Mouse (Mus musculus) heart, embryonic 13.5 days (tissue): Measurements from ENCODE around the gene Rab38. TPM values are rescaled to one million over a fixed set of nuclear protein-coding genes. Genes with fewer than 3 reads are reported as not detected.

Experiments
- ATAC-seq: fragments of 200-750 bp; cut with Nextera tagmentation; 2 replicates; pipeline ENCODE4 v1.8.0; 2017; ENCODE audit warnings: moderate TSS enrichment; ENCODE audit not compliant: insufficient number of reproducible peaks, low FRiP score, low TSS enrichment; ENCODE audit errors: extremely low read depth
- H3K27ac ChIP-seq: fragments of 300-500 bp; sonication (generic); replicated peaks from 2 replicates; pipeline ENCODE4 v1.5.1; 2015; ENCODE audit warnings: moderate library complexity, mild to moderate bottlenecking, inconsistent platforms
- H3K27me3 ChIP-seq: fragments of 300-500 bp; sonication (generic); replicated peaks from 2 replicates; pipeline ENCODE4 v1.6.1; 2015; ENCODE audit warnings: mild to moderate bottlenecking, inconsistent platforms
- H3K36me3 ChIP-seq: fragments of 300-500 bp; sonication (generic); 2 replicates; pipeline ENCODE4 v1.6.1; 2015; ENCODE audit warnings: mild to moderate bottlenecking, inconsistent platforms
- H3K4me1 ChIP-seq: fragments of 300-500 bp; sonication (generic); 2 replicates; pipeline ENCODE4 v1.6.1; 2015; ENCODE audit warnings: inconsistent platforms
- H3K4me2 ChIP-seq: fragments of 300-500 bp; sonication (generic); 2 replicates; pipeline ENCODE4 v1.6.1; 2015; ENCODE audit warnings: inconsistent platforms, mild to moderate bottlenecking, moderate library complexity
- H3K4me3 ChIP-seq: fragments of 300-500 bp; sonication (generic); 2 replicates; pipeline ENCODE4 v1.5.1; 2015; ENCODE audit warnings: moderate library complexity, mild to moderate bottlenecking, inconsistent platforms
- H3K9ac ChIP-seq: fragments of 300-500 bp; sonication (generic); 2 replicates; pipeline ENCODE4 v1.6.1; 2015; ENCODE audit warnings: inconsistent platforms, mild to moderate bottlenecking, moderate library complexity
- H3K9me3 ChIP-seq: fragments of 300-500 bp; sonication (generic); 2 replicates; pipeline ENCODE4 v1.6.1; 2016; ENCODE audit warnings: inconsistent platforms
- WGBS: fragments of 180-500 bp; shearing (Covaris S2); methylation state at CpG from one replicate; pipeline ENCODE4 v1.1.7; 2015; ENCODE audit warnings: mixed read lengths; 5-methylcytosine and 5-hydroxymethylcytosine counted together
- polyA plus RNA-seq: library from polyadenylated mRNA; unstranded; fragments of >200 nt; fragmentation: Nextera tagmentation; extraction: Ambion mirVana; gene quantifications from 2 replicates; pipeline ENCODE4 v1.2.1, GENCODE M21; 2015

Gene Rab38
- 1.3 and 2.5 TPM in 2 replicates for polyA plus RNA-seq

GRCm38 (mm10) chr7:88429786-88430691 lies at the start of gene Rab38:
Rab38 (plus strand) TSS chr7:88430273.
- ATAC-seq: peak; percentile 76; the same call in 1 of the 2 replicates
- H3K9ac ChIP-seq: peak within 1 kb of the TSS; percentile 77
- H3K36me3 ChIP-seq: no peaks in the 10 kb centered on the region
- H3K4me1 ChIP-seq: 0 out of 2 replicates have a peak, but pooled peaks cover 9% of the 10 kb centered on the region
- peaks cover 13% of the 10 kb centered on the region for H3K27me3 ChIP-seq
- H3K4me2 ChIP-seq: peak within 1 kb of the TSS; percentile 90
- H3K9me3 ChIP-seq: no peaks in the 10 kb centered on the region
- peak within 1 kb of the TSS; percentile 61 for H3K4me3 ChIP-seq
- WGBS: 2% methylated on average over 35 of the region's 35 CpGs
- no peak within 1 kb of the TSS for H3K27ac ChIP-seq

- no peak overlapping the region for H3K4me3 ChIP-seq
- H3K27me3 ChIP-seq: no peaks in the 10 kb centered on the region
- whole genome bisulfite sequencing: 63% methylated on average over 1 of the region's 1 CpGs
- ATAC-seq: no peak
- no peak overlapping the region for H3K9ac ChIP-seq
- H3K9me3 ChIP-seq: no peaks in the 10 kb centered on the region
- H3K4me1 ChIP-seq: no peaks in the 10 kb centered on the region
- no peak overlapping the region for H3K27ac ChIP-seq
- no peak overlapping the region for H3K4me2 ChIP-seq
- H3K36me3 ChIP-seq: no peaks in the 10 kb centered on the region
Measured at GRCm38 (mm10) chr7:88394568-88394967, 35.5 kb upstream of the Rab38 start.

- WGBS: 32% methylated on average over 2 of the region's 2 CpGs
- no peaks in the 10 kb centered on the region for H3K36me3 ChIP-seq
- H3K9me3 ChIP-seq: no peaks in the 10 kb centered on the region
- H3K4me2 ChIP-seq: no peak overlapping the region
- H3K4me3 ChIP-seq: no peak overlapping the region
- H3K27ac ChIP-seq: no peak overlapping the region
- ATAC-seq: no peak
- no peak overlapping the region for H3K9ac ChIP-seq
- H3K27me3 ChIP-seq: no peaks in the 10 kb centered on the region
- no peaks in the 10 kb centered on the region for H3K4me1 ChIP-seq
Measured at GRCm38 (mm10) chr7:88395745-88396144, 34.3 kb upstream of the Rab38 start.

- ATAC-seq: no peak
- 90% methylated on average over 1 of the region's 1 CpGs for WGBS
- no peak overlapping the region for H3K9ac ChIP-seq
- H3K4me2 ChIP-seq: no peak overlapping the region
- H3K36me3 ChIP-seq: no peaks in the 10 kb centered on the region
- H3K27me3 ChIP-seq: no peaks in the 10 kb centered on the region
- H3K4me1 ChIP-seq: no peaks in the 10 kb centered on the region
- no peak overlapping the region for H3K27ac ChIP-seq
- H3K4me3 ChIP-seq: no peak overlapping the region
- H3K9me3 ChIP-seq: peaks cover 8% of the 10 kb centered on the region
Measured at GRCm38 (mm10) chr7:88405311-88405710, 24.8 kb upstream of the Rab38 start.

- no peak overlapping the region for H3K9ac ChIP-seq
- 62% methylated on average over 2 of the region's 2 CpGs for WGBS
- peaks cover 8% of the 10 kb centered on the region for H3K9me3 ChIP-seq
- no peaks in the 10 kb centered on the region for H3K4me1 ChIP-seq
- H3K4me2 ChIP-seq: no peak overlapping the region
- H3K4me3 ChIP-seq: no peak overlapping the region
- no peaks in the 10 kb centered on the region for H3K36me3 ChIP-seq
- no peaks in the 10 kb centered on the region for H3K27me3 ChIP-seq
- ATAC-seq: no peak
- H3K27ac ChIP-seq: no peak overlapping the region
Measured at GRCm38 (mm10) chr7:88406466-88406865, 23.6 kb upstream of the Rab38 start.

GRCm38 (mm10) chr7:88421821-88422220 lies 8.3 kb upstream of the Rab38 start:
- Histone ChIP-seq H3K4me2 (no peak overlapping the region), H3K36me3 (no peaks in the 10 kb centered on the region), H3K27ac (no peak overlapping the region), H3K4me3 (no peak overlapping the region), H3K9ac (no peak overlapping the region), H3K27me3 (no peaks in the 10 kb centered on the region), H3K9me3 (no peaks in the 10 kb centered on the region), H3K4me1 (no peaks in the 10 kb centered on the region)
- ATAC-seq: no peak

GRCm38 (mm10) chr7:88423889-88424288 lies 6.2 kb upstream of the Rab38 start:
- no peaks in the 10 kb centered on the region for H3K36me3 ChIP-seq
- no peak overlapping the region for H3K9ac ChIP-seq
- H3K4me1 ChIP-seq: no peaks in the 10 kb centered on the region
- no peak for ATAC-seq
- H3K27ac ChIP-seq: no peak overlapping the region
- no peaks in the 10 kb centered on the region for H3K9me3 ChIP-seq
- H3K27me3 ChIP-seq: no peaks in the 10 kb centered on the region
- no peak overlapping the region for H3K4me2 ChIP-seq
- WGBS: 66% methylated on average over 2 of the region's 2 CpGs
- H3K4me3 ChIP-seq: no peak overlapping the region

GRCm38 (mm10) chr7:88425744-88426143 lies 4.3 kb upstream of the Rab38 start:
- Histone ChIP-seq H3K4me1 (0 out of 2 replicates have a peak, but pooled peaks cover 6% of the 10 kb centered on the region), H3K9me3 (no peaks in the 10 kb centered on the region), H3K27ac (no peak overlapping the region), H3K4me2 (no peak overlapping the region), H3K4me3 (no peak overlapping the region), H3K9ac (no peak overlapping the region), H3K36me3 (no peaks in the 10 kb centered on the region), H3K27me3 (no peaks in the 10 kb centered on the region; the same call in 1 of the 2 replicates)
- 62% methylated on average over 3 of the region's 3 CpGs for WGBS
- ATAC-seq: no peak

- no peak overlapping the region for H3K4me3 ChIP-seq
- 0 out of 2 replicates have a peak, but pooled peaks cover 9% of the 10 kb centered on the region for H3K4me1 ChIP-seq
- no peak for ATAC-seq
- no peaks in the 10 kb centered on the region for H3K36me3 ChIP-seq
- no peak overlapping the region for H3K4me2 ChIP-seq
- no peak overlapping the region for H3K27ac ChIP-seq
- no peak overlapping the region for H3K9ac ChIP-seq
- WGBS: 67% methylated on average over 3 of the region's 3 CpGs
- H3K9me3 ChIP-seq: no peaks in the 10 kb centered on the region
- peaks cover 13% of the 10 kb centered on the region for H3K27me3 ChIP-seq
Measured at GRCm38 (mm10) chr7:88427484-88427883, 2.6 kb upstream of the Rab38 start.

- ATAC-seq: no peak
- no peaks in the 10 kb centered on the region for H3K9me3 ChIP-seq
- peak overlapping the region; percentile 61 for H3K4me3 ChIP-seq
- peaks cover 13% of the 10 kb centered on the region for H3K27me3 ChIP-seq
- H3K4me1 ChIP-seq: 0 out of 2 replicates have a peak, but pooled peaks cover 9% of the 10 kb centered on the region
- 4% methylated on average over 13 of the region's 13 CpGs for WGBS
- peak overlapping the region; percentile 77 for H3K9ac ChIP-seq
- peak overlapping the region; percentile 90 for H3K4me2 ChIP-seq
- no peak overlapping the region for H3K27ac ChIP-seq
- H3K36me3 ChIP-seq: no peaks in the 10 kb centered on the region
Measured at GRCm38 (mm10) chr7:88430692-88431084, 615 bp downstream of the Rab38 start.

- Histone ChIP-seq H3K9me3 (no peaks in the 10 kb centered on the region), H3K27ac (no peak overlapping the region), H3K4me3 (no peak overlapping the region), H3K4me2 (no peak overlapping the region), H3K36me3 (no peaks in the 10 kb centered on the region), H3K9ac (no peak overlapping the region), H3K27me3 (no peaks in the 10 kb centered on the region), H3K4me1 (no peaks in the 10 kb centered on the region)
- no peak for ATAC-seq
Measured at GRCm38 (mm10) chr7:88440301-88440700, 10.2 kb downstream of the Rab38 start.

- Histone ChIP-seq H3K36me3 (no peaks in the 10 kb centered on the region), H3K27ac (no peak overlapping the region), H3K27me3 (no peaks in the 10 kb centered on the region), H3K4me3 (no peak overlapping the region), H3K4me2 (no peak overlapping the region), H3K9ac (no peak overlapping the region), H3K9me3 (no peaks in the 10 kb centered on the region), H3K4me1 (no peaks in the 10 kb centered on the region)
- ATAC-seq: no peak
Measured at GRCm38 (mm10) chr7:88442649-88443048, 12.6 kb downstream of the Rab38 start.
